Mouse (Mus musculus) embryonic fibroblast, embryonic 13.5 days (primary cell): ENCODE data around the gene Dlat. TPM values are rescaled to one million over a fixed set of nuclear protein-coding genes. Genes with fewer than 3 reads are reported as not detected.

ENCODE experiments used
- H3K27ac ChIP-seq: 2 replicates; pipeline ENCODE4 v1.5.1; 2012; ENCODE audit warnings: low read length, control low read depth, inconsistent platforms; ENCODE audit not compliant: insufficient read depth
- H3K4me1 ChIP-seq: 2 replicates; pipeline ENCODE4 v1.6.1; 2011; ENCODE audit warnings: low read length; ENCODE audit not compliant: control insufficient read depth, insufficient read depth
- H3K4me3 ChIP-seq: 2 replicates; pipeline ENCODE4 v1.5.1; 2011; ENCODE audit warnings: mild to moderate bottlenecking, control low read depth, low read length; ENCODE audit not compliant: insufficient read depth
- CTCF ChIP-seq: IDR thresholded peaks from 2 replicates; pipeline ENCODE4 v1.5.1; 2011; ENCODE audit warnings: mild to moderate bottlenecking, control low read depth, low read length, moderate library complexity, borderline replicate concordance; ENCODE audit not compliant: insufficient read depth
- POLR2A ChIP-seq: IDR thresholded peaks from 2 replicates; pipeline ENCODE4 v1.6.1; 2011; ENCODE audit warnings: low read depth, mild to moderate bottlenecking, control low read depth, low read length, moderate library complexity
- polyA plus RNA-seq: library from polyadenylated mRNA; stranded (reverse); fragments of >200 nt; gene quantifications from 2 replicates; pipeline ENCODE4 v1.2.4, GENCODE M21; 2011; ENCODE audit warnings: low read depth; ENCODE audit not compliant: missing spikeins, insufficient read length

The Dlat gene
- polyA plus RNA-seq, 1 experiment: 46.2 TPM

GRCm38 (mm10) chr9:50617794-50618330 is 41.7 kb downstream of the Dlat start:
- TF ChIP-seq CTCF (no peak), POLR2A (no peak)
- no peak overlapping the region for H3K27ac ChIP-seq

GRCm38 (mm10) chr9:50616766-50617603 is 42.6 kb downstream of the Dlat start, which contains the start of the genes Pih1d2 and Nkapd1:
TSS of gene Pih1d2 (plus strand) at chr9:50617321.
TSS of gene Nkapd1 (minus strand) at chr9:50617464.
- TF ChIP-seq POLR2A (peak; percentile 83), CTCF (no peak)
- Histone ChIP-seq H3K27ac (peak within 1 kb of the TSS; percentile 75), H3K4me3 (peak within 1 kb of the TSS; percentile 87), H3K4me1 (no peaks in the 10 kb centered on the region)

More at GRCm38 (mm10) chr9:50617794-50618330, 41.7 kb downstream of the Dlat start:
- H3K4me1 ChIP-seq: no peaks in the 10 kb centered on the region
- peak overlapping the region; percentile 19; the same call in 1 of the 2 replicates for H3K4me3 ChIP-seq

GRCm38 (mm10) chr9:50616161-50616560 is 43.4 kb downstream of the Dlat start:
- Histone ChIP-seq H3K4me1 (no peaks in the 10 kb centered on the region), H3K4me3 (peak overlapping the region; percentile 87), H3K27ac (no peak overlapping the region)
- TF ChIP-seq CTCF (no peak), POLR2A (no peak)

GRCm38 (mm10) chr9:50612115-50612514 is 47.5 kb downstream of the Dlat start:
- TF ChIP-seq POLR2A (no peak), CTCF (no peak)
- Histone ChIP-seq H3K4me1 (no peaks in the 10 kb centered on the region), H3K4me3 (no peak overlapping the region), H3K27ac (no peak overlapping the region)

GRCm38 (mm10) chr9:50604338-50604737 is 55.2 kb downstream of the Dlat start:
- peak overlapping the region; percentile 90 for H3K4me3 ChIP-seq
- peak overlapping the region; percentile 70 for H3K27ac ChIP-seq
- peaks cover 7% of the 10 kb centered on the region for H3K4me1 ChIP-seq
- TF ChIP-seq CTCF: no peak
- TF ChIP-seq POLR2A: 0 out of 2 replicates have a peak, but pooled peaks have one; percentile 6

GRCm38 (mm10) chr9:50603998-50604324 is 55.6 kb downstream of the Dlat start:
- Histone ChIP-seq H3K4me3 (peak overlapping the region; percentile 90), H3K4me1 (peaks cover 7% of the 10 kb centered on the region), H3K27ac (peak overlapping the region; percentile 70)
- TF ChIP-seq CTCF (peak; percentile 34; the same call in 1 of the 2 replicates), POLR2A (no peak)

- no peak for TF ChIP-seq CTCF
- TF ChIP-seq POLR2A: peak; percentile 97
- peak within 1 kb of the TSS; percentile 90 for H3K4me3 ChIP-seq
- peak within 1 kb of the TSS; percentile 70 for H3K27ac ChIP-seq
- peaks cover 7% of the 10 kb centered on the region for H3K4me1 ChIP-seq
Measured at GRCm38 (mm10) chr9:50603189-50603997, 56.2 kb downstream of the Dlat start, which contains the start of the genes Sdhd and Timm8b. TSS of gene Sdhd (minus strand) at chr9:50603812. TSS of gene Timm8b (plus strand) at chr9:50603910.

- Histone ChIP-seq H3K4me3 (peak overlapping the region; percentile 90), H3K4me1 (peaks cover 7% of the 10 kb centered on the region), H3K27ac (no peak overlapping the region)
- no peak for TF ChIP-seq CTCF
- no peak for TF ChIP-seq POLR2A
Measured at GRCm38 (mm10) chr9:50602055-50602845, 57.3 kb downstream of the Dlat start.

- H3K4me1 ChIP-seq: peaks cover 7% of the 10 kb centered on the region
- H3K27ac ChIP-seq: no peak overlapping the region
- no peak overlapping the region for H3K4me3 ChIP-seq
- TF ChIP-seq CTCF: no peak
- TF ChIP-seq POLR2A: no peak
Measured at GRCm38 (mm10) chr9:50601536-50601935, 58.0 kb downstream of the Dlat start.
